Mouse (Mus musculus): ENCODE results near the gene Dcaf10. TPM values are rescaled to one million over a fixed set of nuclear protein-coding genes. Genes with fewer than 3 reads are reported as not detected.

The Dcaf10 gene
- polyA plus RNA-seq (2012; fragmentation: generic; extraction: Trizol): 10 to 100 TPM in 1 of 2 experiments, 1 to 10 TPM in 1; 5.0 to 10.8 TPM

DNA sequence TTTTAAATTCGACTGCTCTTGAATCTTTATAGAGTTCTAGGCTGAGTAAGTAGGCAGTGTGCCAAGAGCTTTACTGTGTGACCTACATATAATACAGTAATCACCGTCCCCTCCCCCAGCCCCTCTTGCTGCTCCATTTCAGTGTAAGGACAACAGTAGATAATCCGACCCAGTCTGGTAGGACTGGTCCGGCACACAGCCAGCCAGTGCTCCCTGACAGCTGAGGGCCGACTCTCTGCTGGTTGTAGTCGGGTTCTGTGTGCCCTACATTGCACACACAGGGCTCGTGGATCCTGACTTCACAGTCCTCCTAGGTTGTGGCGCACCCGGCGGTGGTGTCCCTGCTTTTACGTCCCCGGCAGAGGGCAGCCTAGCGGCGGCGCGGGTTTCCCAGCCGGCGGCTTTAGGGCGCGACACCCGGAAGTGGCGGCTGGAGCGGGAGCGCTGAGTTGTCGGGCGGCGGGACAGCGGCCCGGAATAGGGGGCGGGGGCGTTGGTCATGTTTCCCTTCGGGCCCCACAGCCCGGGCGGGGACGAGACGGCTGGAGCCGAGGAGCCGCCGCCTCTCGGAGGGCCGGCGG lies at the start of gene Dcaf10:
Gene Dcaf10 (plus strand): TSS at position 433 of the 581 bp plus-strand sequence.

GRCm38 (mm10) chr4:45296662-45297564 lies 45.0 kb upstream of the Dcaf10 start, which contains the start of gene Trmt10b:
Gene Trmt10b, plus strand, starts transcription at chr4:45297127.

DNA sequence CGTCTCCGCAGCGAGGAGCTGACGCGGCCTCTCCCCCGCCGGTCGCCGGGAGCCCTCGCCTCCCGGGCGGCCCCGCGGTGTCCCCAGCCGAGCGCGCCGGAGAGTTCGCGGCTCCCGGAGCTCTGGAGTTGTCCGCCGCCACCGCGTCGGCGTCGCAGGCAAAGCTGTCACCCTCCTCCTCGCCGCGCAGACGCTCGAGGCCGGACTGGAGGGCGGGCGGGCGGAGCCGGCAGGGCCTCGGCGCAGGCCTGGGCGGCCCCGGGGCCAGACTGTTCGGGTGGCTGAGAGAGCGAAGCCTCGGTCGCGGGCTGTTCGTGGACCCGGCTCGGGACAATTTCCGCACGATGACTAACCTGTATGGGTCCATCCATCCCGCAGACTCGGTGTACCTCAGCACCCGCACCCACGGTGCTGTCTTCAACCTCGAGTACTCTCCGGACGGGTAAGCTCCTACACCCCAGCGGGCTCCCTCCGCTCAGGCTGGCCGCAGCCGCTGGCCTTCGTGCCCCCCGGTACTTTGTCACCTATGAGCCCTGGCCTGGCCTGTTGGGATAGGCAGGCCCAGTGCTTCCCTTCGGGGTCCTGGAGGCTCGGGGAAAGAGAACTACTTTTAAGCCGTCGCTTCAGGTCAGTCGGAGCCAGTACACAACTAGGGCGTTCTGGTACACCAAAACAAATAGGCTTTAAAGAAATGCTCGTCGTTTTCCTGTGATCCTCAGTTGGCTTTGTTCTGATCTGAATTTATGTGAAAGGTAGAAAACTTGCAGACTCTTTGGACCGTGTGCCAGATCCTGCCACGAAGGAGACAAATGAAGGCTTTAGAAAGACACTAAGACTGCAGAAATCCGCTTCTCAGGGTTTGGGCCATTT lies 620 bp downstream of the Dcaf10 start, which contains the start of gene Exosc3:
Gene Exosc3 (minus strand): TSS at position 447 of the 870 bp plus-strand sequence.

GRCm38 (mm10) chr4:45408427-45409132 lies 66.7 kb downstream of the Dcaf10 start, which contains the start of gene Slc25a51:
Gene Slc25a51, minus strand, starts transcription at chr4:45408766.

Other genes with a start within 250 kb of the Dcaf10 start
- 100 to 1,000 TPM; 199 to 201 TPM for gene Tomm5, start 234.0 kb upstream of the Dcaf10 start, polyA plus RNA-seq (2012; fragmentation: generic; extraction: Trizol)
- not detected for gene Frmpd1, start 157.2 kb upstream of the Dcaf10 start, polyA plus RNA-seq (2012; fragmentation: generic; extraction: Trizol)
- gene Trmt10b, start 45.0 kb upstream of the Dcaf10 start, polyA plus RNA-seq (2012; fragmentation: generic; extraction: Trizol): 1 to 10 TPM; 1.8 to 7.7 TPM
- gene Exosc3, start 631 bp downstream of the Dcaf10 start, polyA plus RNA-seq (2012; fragmentation: generic; extraction: Trizol): 10 to 100 TPM; 16.6 to 28.4 TPM
- gene Slc25a51, start 66.7 kb downstream of the Dcaf10 start, polyA plus RNA-seq (2012; fragmentation: generic; extraction: Trizol): 10 to 100 TPM; 13.5 to 44.6 TPM
- gene Shb, start 190.4 kb downstream of the Dcaf10 start, polyA plus RNA-seq (2012; fragmentation: generic; extraction: Trizol): 10 to 100 TPM; 21.6 to 23.5 TPM